Mouse (Mus musculus): ENCODE results near the gene Pbx2. TPM values are rescaled to one million over a fixed set of nuclear protein-coding genes. Genes with fewer than 3 reads are reported as not detected.

The Pbx2 gene
- polyA plus RNA-seq, 1 experiment = 43.9 TPM

DNA sequence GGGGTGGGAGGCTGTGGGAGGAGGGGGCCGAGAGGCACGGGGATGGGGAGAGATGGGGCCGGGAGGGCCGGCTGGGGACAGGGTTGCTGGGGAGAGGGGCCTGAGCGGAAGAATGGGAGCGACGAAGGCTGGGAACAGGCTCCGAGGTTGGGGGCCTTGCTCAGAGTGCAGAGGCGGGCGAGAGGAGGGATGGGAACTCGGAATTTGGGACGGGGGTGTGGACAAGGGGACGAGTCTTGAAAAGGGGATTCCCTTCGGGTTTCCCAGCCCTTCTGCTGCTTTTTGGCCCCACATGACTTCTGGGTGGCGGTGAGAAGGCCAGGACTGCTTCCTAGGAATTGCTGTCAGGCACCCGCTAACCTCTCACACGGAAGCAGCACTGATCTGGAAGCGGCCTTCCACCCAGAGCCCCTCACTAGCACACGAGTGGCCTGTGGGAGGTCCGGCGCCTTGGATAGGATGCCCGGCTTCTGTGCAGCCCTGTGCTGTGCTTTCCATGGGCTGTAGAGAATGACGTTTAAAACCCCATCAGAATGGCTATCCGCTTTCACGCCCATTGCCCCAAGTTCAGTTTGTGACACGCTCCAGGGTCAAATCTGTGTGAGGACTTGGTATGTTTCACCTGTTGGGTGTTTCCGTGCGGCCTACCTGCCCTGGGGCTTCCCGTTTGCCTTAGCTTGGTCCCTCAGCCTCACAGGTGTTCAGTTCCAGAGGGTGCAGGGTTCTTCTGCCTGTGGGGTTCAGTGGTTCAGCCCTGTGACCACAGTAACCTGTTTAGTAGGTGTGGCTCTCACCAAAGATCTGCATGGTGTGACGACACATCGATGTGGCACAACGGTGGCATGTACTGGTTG, 15.3 kb downstream of the Pbx2 start:
- TF ChIP-seq CTCF (IDR thresholded peaks at IDR 0.05; ENCODE audit: borderline replicate concordance, insufficient read depth, low read length) (no peak), POLR2A (IDR thresholded peaks at IDR 0.05; ENCODE audit: low read depth, low read length) (peak; percentile 31)
- peaks cover 4% of the 10 kb centered on the region; the same call in 1 of the 2 replicates for H3K4me1 ChIP-seq (ENCODE audit: control insufficient read depth, insufficient read depth, low read length)

DNA sequence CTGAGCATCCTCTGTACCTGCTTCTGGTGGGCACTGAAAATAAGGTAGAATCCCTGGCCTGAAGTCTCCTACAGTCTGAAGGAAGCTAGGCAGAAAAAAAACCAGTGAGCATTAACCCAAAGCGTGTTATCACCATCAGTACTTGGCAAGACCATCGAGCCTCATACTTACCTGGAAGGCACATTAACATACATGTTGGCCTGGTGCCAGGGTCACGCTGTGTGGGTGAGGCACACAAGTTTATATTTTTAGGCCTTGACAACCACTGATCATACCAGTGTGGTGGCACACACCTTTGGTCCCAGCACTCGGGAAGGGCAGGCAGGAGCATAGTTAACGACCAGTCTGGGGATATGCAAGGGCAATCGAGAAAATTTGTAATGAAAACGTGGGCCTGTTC, 16.9 kb downstream of the Pbx2 start:
- TF ChIP-seq CTCF (IDR thresholded peaks at IDR 0.05; ENCODE audit: borderline replicate concordance, insufficient read depth, low read length) (no peak), POLR2A (IDR thresholded peaks at IDR 0.05; ENCODE audit: low read depth, low read length) (no peak)
- no peak overlapping the region for H3K27ac ChIP-seq (ENCODE audit: insufficient read depth, low read length)
- H3K4me3 ChIP-seq (ENCODE audit: insufficient read depth, low read length) = no peak overlapping the region
- H3K4me1 ChIP-seq (ENCODE audit: control insufficient read depth, insufficient read depth, low read length) = peaks cover 4% of the 10 kb centered on the region; the same call in 1 of the 2 replicates

More for the DNA sequence above, 15.3 kb downstream of the Pbx2 start:
- Histone ChIP-seq H3K27ac (ENCODE audit: insufficient read depth, low read length) (no peak overlapping the region), H3K4me3 (ENCODE audit: insufficient read depth, low read length) (peak overlapping the region; percentile 84)

DNA sequence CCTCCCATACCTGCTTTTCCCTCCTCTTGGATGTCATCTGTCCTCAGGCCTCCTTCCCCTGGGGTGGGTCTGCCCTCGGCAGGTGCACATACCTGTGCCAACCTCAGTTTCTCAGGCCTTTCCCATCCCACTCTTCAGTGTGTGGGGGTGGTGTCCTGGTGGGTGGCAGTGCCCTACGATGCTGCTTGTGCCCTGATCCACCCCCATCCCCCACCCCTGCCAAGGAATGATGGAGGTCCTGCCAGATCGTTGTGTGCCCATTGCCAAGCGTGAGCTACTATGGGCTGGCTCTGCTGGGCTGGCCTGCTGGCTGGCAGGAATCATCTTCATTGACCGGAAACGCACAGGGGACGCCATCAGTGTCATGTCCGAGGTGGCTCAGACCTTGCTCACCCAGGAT, 20.0 kb downstream of the Pbx2 start:
- peaks cover 4% of the 10 kb centered on the region; the same call in 1 of the 2 replicates for H3K4me1 ChIP-seq (ENCODE audit: control insufficient read depth, insufficient read depth, low read length)
- TF ChIP-seq POLR2A (IDR thresholded peaks at IDR 0.05; ENCODE audit: low read depth, low read length) (no peak), CTCF (IDR thresholded peaks at IDR 0.05; ENCODE audit: borderline replicate concordance, insufficient read depth, low read length) (no peak)
- no peak overlapping the region for H3K27ac ChIP-seq (ENCODE audit: insufficient read depth, low read length)
- H3K4me3 ChIP-seq (ENCODE audit: insufficient read depth, low read length) = no peak overlapping the region

DNA sequence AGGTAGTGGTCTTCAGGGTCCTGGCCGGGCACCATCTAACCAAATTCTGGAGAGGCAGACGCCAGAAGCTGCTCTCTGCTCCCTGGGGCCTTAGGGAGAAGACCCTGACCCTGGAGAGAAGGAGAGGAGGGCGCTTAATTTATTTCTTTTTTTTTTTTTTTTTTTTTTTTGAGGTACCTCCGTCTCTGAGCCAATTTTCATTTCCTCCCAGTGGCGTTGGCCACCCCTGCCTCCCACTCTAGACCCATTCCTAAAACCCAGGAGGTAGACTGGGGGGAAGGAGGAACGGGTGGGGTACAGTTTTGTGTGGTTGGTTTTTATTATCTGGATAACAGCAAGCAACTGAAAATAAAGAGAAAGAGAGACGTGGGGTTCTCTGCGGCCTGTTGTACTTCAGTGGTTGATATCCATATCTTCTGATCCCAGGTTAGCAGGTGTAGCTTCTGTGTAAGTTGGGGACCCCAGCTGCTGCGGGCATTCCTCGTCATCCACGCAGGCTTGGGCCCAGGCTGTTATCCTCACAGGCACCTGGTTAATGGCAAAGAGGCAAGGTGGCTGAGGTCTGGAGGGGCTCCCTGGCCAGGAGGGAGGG, 22.1 kb downstream of the Pbx2 start:
- H3K27ac ChIP-seq (ENCODE audit: insufficient read depth, low read length) = no peak overlapping the region
- H3K4me3 ChIP-seq (ENCODE audit: insufficient read depth, low read length) = no peak overlapping the region
- H3K4me1 ChIP-seq (ENCODE audit: control insufficient read depth, insufficient read depth, low read length) = no peaks in the 10 kb centered on the region
- TF ChIP-seq POLR2A (IDR thresholded peaks at IDR 0.05; ENCODE audit: low read depth, low read length) (no peak), CTCF (IDR thresholded peaks at IDR 0.05; ENCODE audit: borderline replicate concordance, insufficient read depth, low read length) (no peak)

DNA sequence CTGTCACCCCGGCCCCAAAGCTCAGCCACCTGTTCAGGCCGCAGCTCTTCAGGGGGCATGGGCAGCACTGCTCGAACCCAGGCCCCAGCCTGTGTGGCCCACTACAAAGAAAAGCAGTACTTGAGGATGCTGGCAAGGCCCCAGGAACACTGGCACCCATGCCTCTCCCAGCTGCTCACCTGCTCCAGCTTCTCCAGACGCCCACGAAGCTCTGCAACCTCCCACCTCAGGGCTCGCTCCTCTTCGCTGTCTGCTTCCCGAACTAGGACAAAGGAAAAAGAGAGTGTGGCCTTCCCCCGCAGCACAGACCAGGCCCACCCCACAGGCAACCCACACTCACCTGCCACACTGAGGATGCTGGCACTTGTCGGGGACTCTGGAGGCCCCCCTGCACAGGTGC, 22.8 kb downstream of the Pbx2 start:
- TF ChIP-seq POLR2A (IDR thresholded peaks at IDR 0.05; ENCODE audit: low read depth, low read length) = no peak
- no peak overlapping the region for H3K4me3 ChIP-seq (ENCODE audit: insufficient read depth, low read length)
- H3K27ac ChIP-seq (ENCODE audit: insufficient read depth, low read length) = no peak overlapping the region
- no peaks in the 10 kb centered on the region for H3K4me1 ChIP-seq (ENCODE audit: control insufficient read depth, insufficient read depth, low read length)

- no peak within 1 kb of the TSS for H3K4me3 ChIP-seq (ENCODE audit: insufficient read depth, low read length)
- no peak within 1 kb of the TSS for H3K27ac ChIP-seq (ENCODE audit: insufficient read depth, low read length)
- no peaks in the 10 kb centered on the region for H3K4me1 ChIP-seq (ENCODE audit: control insufficient read depth, insufficient read depth, low read length)
- TF ChIP-seq POLR2A (IDR thresholded peaks at IDR 0.05; ENCODE audit: low read depth, low read length) (no peak), CTCF (IDR thresholded peaks at IDR 0.05; ENCODE audit: borderline replicate concordance, insufficient read depth, low read length) (no peak)
These were observed 24.8 kb downstream of the Pbx2 start, which contains the start of gene Egfl8 for GRCm38 (mm10) chr17:34615871-34616270. Gene Egfl8 (minus strand): TSS chr17:34615971.

- H3K4me1 ChIP-seq (ENCODE audit: control insufficient read depth, insufficient read depth, low read length) = no peaks in the 10 kb centered on the region
- TF ChIP-seq CTCF (IDR thresholded peaks at IDR 0.05; ENCODE audit: borderline replicate concordance, insufficient read depth, low read length) (peak; percentile 57; the same call in 1 of the 2 replicates), POLR2A (IDR thresholded peaks at IDR 0.05; ENCODE audit: low read depth, low read length) (no peak)
- H3K4me3 ChIP-seq (ENCODE audit: insufficient read depth, low read length) = no peak overlapping the region
- H3K27ac ChIP-seq (ENCODE audit: insufficient read depth, low read length) = no peak overlapping the region
These were observed 27.9 kb downstream of the Pbx2 start for GRCm38 (mm10) chr17:34618999-34619398.

DNA sequence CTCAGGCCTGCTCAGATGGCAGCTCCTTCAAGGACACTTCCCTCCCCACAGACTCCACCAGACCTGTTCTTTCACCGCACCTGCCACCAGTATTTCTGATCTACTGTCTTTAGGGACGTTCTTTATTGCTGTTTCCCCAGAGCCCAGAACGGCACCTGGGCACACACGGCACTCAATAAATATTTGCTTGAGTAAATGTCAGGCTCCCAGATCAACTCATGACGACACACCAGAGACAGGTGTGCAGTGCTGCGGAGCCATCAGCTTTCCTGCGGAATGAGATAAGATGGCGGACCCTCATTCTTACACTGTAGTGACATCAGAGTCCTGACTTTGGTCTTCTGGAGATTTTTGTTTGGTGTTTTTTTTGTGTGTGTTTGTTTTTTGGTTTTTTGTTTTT, 29.9 kb downstream of the Pbx2 start:
- no peak overlapping the region for H3K27ac ChIP-seq (ENCODE audit: insufficient read depth, low read length)
- TF ChIP-seq POLR2A (IDR thresholded peaks at IDR 0.05; ENCODE audit: low read depth, low read length) = no peak
- no peak for TF ChIP-seq CTCF (IDR thresholded peaks at IDR 0.05; ENCODE audit: borderline replicate concordance, insufficient read depth, low read length)
- H3K4me3 ChIP-seq (ENCODE audit: insufficient read depth, low read length) = no peak overlapping the region
- 0 out of 2 replicates have a peak, but pooled peaks cover under 1% of the 10 kb centered on the region for H3K4me1 ChIP-seq (ENCODE audit: control insufficient read depth, insufficient read depth, low read length)

- H3K27ac ChIP-seq (ENCODE audit: insufficient read depth, low read length) = no peak overlapping the region
- H3K4me3 ChIP-seq (ENCODE audit: insufficient read depth, low read length) = no peak overlapping the region
- no peak for TF ChIP-seq POLR2A (IDR thresholded peaks at IDR 0.05; ENCODE audit: low read depth, low read length)
- no peak for TF ChIP-seq CTCF (IDR thresholded peaks at IDR 0.05; ENCODE audit: borderline replicate concordance, insufficient read depth, low read length)
- H3K4me1 ChIP-seq (ENCODE audit: control insufficient read depth, insufficient read depth, low read length) = peaks cover 4% of the 10 kb centered on the region; the same call in 1 of the 2 replicates
These were observed 32.1 kb downstream of the Pbx2 start for GRCm38 (mm10) chr17:34623161-34623560.

- TF ChIP-seq CTCF (IDR thresholded peaks at IDR 0.05; ENCODE audit: borderline replicate concordance, insufficient read depth, low read length) (no peak), POLR2A (IDR thresholded peaks at IDR 0.05; ENCODE audit: low read depth, low read length) (no peak)
- peaks cover 9% of the 10 kb centered on the region; the same call in 1 of the 2 replicates for H3K4me1 ChIP-seq (ENCODE audit: control insufficient read depth, insufficient read depth, low read length)
- no peak overlapping the region for H3K27ac ChIP-seq (ENCODE audit: insufficient read depth, low read length)
- no peak overlapping the region for H3K4me3 ChIP-seq (ENCODE audit: insufficient read depth, low read length)
These were observed 33.9 kb downstream of the Pbx2 start for GRCm38 (mm10) chr17:34624981-34625380.

Measured in embryonic fibroblast, embryonic 13.5 days (primary cell).